21 mouse cellular contexts compared by ENCODE assay signal in genomic region chr6:135563766-135564165, GRCm38 (mm10).
"Had no signal": no experiment of that assay in that cellular context is flagged by ENCODE, and none has a peak within 500 bp of the region (broad histone marks: within the 10 kb centered on the region; RNA-seq: fewer than 3 reads in every experiment).

No protein-coding gene starts in this region.

- H3K9me3 ChIP-seq: lung, embryonic 15.5 days; megakaryocyte, embryonic 14.5 days; midbrain, embryonic 12.5 days; neural tube, embryonic 13.5 days; neural tube, embryonic 15.5 days had no signal

- H3K4me2 ChIP-seq: lung, embryonic 15.5 days; midbrain, embryonic 12.5 days; neural tube, embryonic 13.5 days; neural tube, embryonic 15.5 days had no signal

- DNase-seq: lung, adult 2 months; lung, postnatal 14 days; lung, postnatal 36 days; midbrain, embryonic 14.5 days; retina, postnatal 1 day; right cerebral cortex, adult 18-20 months; right cerebral cortex, postnatal 25 days; right cerebral cortex, postnatal 4 days; spleen, adult 18-20 months; thymus, adult 18-20 months; thymus, postnatal 14 days; thymus, postnatal 36 days had no signal

- H3K9ac ChIP-seq: lung, embryonic 15.5 days; midbrain, embryonic 12.5 days; neural tube, embryonic 13.5 days; neural tube, embryonic 15.5 days had no signal

- ATAC-seq: lung, postnatal 0 days; midbrain, embryonic 16.5 days had no signal

- H3K4me1 ChIP-seq: megakaryocyte, embryonic 14.5 days had no signal

- H3K4me3 ChIP-seq: lung, embryonic 15.5 days; megakaryocyte, embryonic 14.5 days; midbrain, embryonic 12.5 days; myocyte; neural tube, embryonic 13.5 days; neural tube, embryonic 15.5 days had no signal

- H3K27me3 ChIP-seq: lung, embryonic 15.5 days; midbrain, embryonic 12.5 days; neural tube, embryonic 13.5 days; neural tube, embryonic 15.5 days had no signal

- H3K36me3 ChIP-seq: lung, embryonic 15.5 days; midbrain, embryonic 12.5 days; neural tube, embryonic 13.5 days; neural tube, embryonic 15.5 days had no signal

- H3K27ac ChIP-seq: lung, embryonic 15.5 days; macrophage; midbrain, embryonic 12.5 days; neural tube, embryonic 13.5 days; neural tube, embryonic 15.5 days had no signal
